Mouse (Mus musculus) telencephalon, adult 2 months (tissue): ENCODE data around the gene Fbxo47.

ENCODE experiments used
- DNase-seq: peaks from one replicate; pipeline ENCODE4 v3.0.0-alpha.2; 2011; ENCODE audit warnings: low read depth, low spot score

Gene Fbxo47

DNA sequence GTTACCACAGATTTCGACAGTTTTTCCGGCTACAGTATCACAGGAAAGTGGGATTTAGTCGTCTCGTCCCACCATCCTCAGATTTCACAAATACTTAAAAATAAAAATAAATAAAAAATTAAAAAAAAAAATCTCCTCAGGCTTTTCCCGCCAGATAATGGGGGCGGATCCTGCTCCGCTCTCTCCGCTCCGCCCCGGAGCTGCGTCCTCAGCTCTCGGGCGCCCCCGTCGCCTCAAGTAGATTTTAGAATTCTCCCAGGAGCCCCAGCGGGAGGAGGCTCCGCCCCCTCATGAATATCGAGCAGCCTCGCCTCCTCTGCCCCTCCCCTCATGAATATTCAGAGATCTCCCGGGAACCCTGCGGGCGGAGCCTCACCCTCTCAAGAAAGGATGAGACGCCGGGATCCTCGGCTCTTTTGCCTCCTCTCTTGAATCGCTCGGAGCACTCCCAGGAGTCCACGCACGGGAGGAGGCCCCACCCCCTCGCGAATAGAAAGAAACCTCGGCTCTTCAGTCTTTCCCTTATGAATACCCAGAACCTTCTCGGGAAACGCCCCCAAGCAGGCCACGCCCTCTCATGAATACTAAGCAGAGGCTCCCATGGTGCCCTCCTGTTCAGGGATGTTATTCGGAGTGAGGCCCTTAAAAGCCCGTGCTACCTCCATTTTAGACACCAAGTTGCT is at the start of gene Fbxo47:
TSS of gene Fbxo47 (minus strand) at position 237 of the 683 bp plus-strand sequence.
- peak; percentile 97 for DNase-seq

DNA sequence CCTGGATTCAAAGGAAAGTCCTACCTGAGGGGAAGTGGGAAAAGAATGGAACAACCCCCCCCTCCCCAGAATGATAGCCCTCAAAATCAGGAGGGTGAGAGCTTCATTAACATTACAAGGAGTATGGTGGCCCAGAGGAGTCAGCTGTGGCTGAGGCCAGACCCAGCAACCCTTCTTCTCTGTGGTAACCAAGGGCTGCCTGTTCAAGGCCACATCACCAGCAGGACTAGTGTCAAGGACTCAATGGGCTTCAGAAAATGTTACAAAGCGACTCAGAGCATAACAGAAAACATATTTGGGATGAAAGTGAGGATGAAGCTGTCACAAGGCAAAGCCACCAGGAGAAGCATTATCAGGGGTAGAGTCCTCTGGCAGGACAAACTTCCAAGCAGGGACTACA is 49.6 kb upstream of the Fbxo47 start:
- no peak for DNase-seq

DNA sequence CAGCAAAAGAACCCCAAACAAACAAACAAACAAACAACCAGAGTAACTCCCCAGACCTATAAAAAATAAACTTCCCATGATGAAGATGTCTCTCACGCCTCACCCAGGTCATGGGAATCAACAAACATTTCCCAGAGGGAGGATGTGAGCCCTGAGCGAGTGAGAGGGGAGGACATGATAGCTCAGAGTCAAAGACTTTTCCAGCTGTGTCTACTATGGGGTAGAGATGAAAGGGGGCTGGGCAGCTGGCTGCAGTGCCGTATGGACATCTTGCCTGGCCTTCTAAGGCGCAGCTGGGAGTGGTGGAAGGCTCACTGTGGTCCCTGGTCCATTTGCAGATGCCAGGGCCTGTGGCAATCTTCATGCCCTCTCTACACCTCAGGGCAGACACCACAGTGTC is 45.0 kb upstream of the Fbxo47 start:
- DNase-seq = no peak

DNA sequence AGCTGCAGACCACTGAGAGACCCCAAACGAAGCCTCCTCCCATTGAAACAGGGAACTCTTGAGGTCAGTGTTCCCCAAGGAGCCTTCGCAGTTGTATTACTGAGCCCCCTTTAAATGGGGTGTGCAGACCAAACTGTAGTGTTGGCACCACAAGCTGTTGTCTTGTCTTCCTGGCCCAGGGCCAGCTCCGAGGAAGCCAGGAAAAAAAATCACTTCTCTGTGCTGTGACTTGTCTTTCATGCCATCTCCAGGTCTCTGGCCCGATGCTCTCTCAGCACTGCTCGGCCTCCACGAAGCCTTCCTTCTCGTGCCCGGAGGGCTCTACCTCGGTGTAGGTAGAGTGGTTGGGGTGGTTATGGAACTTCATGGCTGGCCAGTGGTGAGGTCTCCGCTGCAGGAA is 40.3 kb upstream of the Fbxo47 start:
- no peak for DNase-seq

DNA sequence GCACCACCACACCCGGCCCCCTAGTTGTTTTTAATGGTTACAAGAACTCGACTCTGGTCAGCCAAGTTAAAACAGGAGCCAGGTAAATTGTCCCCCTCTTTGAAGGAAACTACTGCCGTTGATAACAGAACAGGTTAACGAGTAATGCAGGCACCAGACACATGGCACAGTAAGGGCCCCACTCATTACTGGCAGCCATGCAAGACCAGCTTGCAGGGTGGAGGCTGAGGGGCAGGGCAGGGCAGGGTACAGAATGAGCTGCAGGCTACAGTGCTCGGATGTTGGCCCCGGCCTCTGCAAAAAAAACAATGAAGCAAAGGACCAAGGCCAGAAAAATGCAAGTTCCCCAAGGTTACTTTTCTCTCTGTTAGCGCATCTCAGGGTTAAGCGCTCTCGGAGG is 39.7 kb upstream of the Fbxo47 start:
- DNase-seq = no peak

DNA sequence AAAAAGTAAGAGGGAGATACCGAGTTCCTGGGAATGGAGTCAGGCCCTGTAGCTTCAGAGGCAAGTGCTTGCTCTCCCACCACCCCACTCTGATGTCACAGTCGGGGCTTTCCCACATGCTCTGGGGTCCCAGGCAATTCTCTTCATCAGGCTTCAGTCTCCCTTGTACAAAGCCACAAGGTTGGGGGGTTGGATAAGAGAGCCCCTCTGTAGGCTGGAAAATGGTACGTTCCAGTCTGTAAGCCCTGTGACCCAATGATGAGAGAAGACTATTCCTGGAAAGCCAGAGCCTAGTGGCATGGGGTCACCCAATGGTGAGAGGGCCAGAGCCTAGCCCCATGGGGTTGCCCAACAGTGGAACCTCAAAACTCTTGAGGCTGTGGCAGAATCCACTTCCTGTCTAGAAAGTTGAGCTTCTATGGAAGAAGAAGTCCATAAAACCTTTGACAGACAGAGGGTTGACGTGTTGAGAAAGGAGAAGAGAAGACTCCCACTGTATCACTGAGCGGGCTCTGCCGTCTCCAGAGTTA is 32.1 kb upstream of the Fbxo47 start:
- DNase-seq = no peak

DNA sequence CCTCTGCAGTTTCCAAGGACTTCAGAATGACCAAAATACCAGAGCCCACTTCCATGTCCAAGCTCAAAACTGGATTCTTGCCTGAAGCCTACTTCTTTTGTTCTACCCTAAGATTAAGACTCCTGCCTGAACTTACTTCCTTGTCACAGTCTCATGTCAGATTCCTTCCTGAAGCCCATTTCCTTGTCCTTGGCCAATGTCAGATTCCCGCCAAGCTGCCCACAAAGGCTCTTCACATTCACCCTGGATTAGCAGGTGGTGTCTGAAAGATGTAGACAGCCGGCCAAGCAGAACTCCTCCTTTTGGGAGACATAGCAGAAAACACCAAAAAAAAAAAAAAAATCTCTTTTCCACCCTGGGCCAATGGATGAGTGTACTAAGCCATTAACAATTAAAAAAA is 31.5 kb upstream of the Fbxo47 start:
- no peak for DNase-seq

DNA sequence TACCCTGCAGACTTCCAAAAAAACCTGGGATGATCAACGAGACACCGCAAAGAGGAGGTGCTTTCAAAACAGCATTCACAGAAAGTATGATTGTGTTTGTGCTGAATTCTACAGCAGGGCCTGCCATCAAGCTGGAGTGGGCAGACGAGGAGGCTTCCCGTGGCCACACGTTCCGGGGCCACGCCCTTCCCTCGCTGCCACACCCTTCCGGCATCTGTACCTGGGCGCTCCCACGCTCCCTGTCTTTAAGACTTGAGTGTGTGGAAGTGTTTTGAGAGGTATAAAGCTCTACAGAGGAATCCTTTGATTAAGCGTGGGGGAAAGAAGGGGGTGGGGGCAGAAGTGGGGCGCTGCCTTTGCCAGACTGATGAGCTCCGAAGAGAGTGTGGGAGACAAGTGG is 29.2 kb upstream of the Fbxo47 start:
- no peak for DNase-seq

DNA sequence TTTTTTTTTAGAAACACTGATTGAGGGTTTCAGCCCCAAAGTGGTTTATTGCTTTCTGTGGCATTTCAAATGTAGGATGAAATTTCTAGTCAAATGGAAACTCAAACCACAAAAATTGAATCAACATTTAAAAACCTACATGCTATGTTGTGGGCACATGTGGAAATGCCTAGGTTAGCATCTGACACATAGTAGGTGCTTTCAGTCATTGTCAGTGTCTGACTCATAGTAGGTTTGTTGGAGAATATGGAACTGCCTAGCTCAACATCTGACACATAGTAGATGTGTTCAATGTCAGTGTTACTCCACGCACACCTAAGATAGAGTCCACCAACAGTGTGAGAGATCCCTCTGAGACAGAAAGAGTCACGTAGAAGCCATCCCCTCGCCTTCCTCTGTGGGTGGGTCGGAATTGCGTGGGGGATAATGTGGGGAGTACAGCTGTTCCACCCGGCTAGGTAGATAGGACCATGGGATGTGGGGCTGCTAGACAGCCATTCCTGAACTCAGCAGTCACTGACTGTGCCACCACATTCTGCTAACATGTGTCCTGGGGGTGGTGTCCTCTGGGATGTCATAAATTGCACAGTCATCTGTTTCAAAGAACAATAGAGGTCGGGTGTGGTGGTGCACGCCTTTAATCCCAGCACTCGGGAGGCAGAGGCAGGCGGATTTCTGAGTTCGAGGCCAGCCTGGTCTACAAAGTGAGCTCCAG is 24.8 kb upstream of the Fbxo47 start:
- DNase-seq = no peak

DNA sequence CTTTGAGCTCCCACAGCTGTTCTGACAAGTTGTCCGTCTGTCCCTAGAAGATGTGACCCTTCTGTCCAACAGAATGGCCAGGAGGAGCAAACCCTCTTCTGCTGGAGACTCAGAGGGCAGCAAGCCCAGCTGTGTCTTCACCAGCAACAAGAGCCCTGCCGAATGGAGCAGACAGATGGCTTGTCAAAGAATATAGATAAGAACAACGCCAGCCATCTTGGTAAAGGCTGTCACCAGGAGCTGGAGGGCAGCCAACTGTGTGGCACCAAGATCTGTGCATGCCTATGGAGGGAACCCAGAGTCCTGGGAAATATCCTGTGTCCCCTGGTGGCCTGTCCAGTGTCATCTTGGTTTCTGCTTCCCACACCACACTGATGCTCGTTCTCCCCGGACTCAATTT is 24.0 kb upstream of the Fbxo47 start:
- no peak for DNase-seq

DNA sequence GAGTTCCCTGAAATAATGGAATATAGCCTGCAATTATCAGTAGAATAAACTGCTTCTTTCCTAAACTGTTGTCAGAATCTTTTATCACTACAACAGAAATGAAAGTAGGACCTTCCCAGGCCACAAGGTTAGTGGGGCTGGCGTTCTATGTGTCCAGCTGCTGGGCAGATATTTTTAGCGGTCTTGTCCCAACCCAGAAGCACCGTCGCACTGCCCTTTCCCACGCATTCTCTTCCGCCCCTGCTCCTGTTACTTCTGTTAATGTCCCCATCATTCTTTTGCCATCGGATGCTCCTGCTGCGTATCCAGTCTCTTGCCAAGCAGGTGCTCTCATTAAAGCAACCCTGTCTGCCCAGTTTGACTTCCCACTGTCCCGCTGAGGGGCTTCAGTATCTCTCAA is 23.0 kb upstream of the Fbxo47 start:
- DNase-seq = no peak

DNA sequence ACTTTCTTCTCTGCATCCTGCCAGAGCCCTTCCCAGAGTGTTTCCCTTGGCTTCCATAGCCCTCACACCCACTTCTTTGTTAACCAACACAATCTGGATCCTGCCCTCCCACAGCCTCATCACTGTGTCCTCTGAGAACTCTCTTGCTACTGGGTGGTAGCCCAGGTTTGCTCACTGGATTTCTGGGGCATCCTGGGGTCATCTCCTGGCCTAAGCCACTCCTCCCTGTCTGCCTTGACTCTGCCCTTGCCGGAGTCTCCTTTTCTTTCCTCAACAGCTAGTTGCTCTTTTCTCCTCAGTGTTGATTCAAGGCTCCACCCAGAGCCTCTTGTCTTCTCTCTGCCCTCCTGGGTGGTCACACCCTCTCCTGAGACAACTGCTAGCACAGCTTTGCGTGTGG is 22.0 kb upstream of the Fbxo47 start:
- DNase-seq = no peak

DNA sequence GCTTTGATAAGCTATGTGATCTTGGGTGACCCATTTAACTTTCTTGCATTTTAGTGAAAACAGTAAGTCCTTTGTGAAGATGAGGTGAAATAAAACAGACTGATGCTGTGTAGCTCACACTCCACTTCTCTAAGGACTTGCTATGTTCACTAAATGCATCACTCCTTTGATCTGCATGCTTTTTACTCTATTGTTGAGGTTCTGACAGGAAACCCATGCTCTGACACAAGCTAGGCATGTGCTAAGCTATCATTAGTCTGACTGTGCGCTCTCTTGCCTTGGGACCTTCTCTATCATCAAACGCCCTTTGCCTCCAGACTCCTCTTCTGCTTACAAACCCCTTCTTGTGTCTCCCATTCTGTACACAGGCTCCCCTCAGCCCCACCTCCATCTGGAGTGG is 21.6 kb upstream of the Fbxo47 start:
- DNase-seq = no peak

DNA sequence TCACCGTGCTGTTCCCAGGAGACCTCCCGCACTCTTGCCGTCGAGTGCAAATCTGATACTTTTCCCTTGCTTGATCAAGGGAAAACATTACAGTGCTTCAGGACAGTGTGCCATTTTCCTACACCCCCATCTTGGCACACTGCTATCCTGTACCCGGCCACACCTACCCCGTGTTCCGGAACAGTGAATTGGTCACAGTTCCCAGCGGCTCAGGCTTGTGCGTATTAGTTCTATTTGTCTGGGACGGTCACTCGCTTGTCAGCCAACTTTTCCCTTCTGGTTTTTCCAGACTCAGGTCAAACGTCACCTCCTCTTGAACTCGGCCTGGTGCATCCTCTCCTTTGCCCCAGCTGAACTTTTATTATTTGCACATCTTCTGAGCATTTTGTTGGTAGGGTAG is 20.8 kb upstream of the Fbxo47 start:
- DNase-seq = no peak

DNA sequence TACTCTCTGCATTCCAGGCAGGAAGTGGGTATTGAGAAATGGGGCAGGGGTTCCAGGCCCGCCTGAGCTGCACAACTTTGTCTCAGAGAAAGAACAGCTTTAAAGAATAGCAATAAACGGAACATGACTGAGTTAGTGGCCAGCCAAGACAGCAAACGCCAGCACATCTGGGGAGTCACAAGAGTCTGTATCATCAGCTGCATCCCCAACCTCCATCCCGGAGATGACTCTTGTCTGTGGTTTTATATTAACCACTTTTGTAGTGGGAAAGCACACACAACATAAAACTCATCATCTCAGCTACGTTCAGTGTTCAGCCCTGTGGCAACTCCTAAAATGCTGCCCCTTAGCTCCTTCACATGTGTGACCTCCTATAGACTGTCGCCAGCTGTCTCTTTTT is 17.9 kb upstream of the Fbxo47 start:
- no peak for DNase-seq

DNA sequence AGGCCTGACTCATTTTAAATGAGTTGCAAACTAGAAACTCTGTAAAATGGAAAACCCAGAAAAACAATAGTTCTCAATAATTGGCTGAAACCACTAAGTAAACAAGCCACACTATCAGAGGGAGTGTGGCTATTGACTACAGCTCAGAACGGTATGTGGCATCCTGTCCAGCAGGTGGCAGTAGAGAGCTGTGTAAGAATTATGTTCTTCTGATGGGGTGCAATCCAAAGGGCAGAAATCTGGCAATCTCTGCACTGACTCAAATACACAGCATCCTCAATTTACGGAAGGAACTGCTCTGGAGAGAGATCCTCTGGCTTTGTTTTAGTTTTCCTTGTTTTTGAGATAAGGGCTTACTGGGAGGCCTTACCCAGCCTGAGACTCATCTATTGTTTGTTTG is 15.9 kb upstream of the Fbxo47 start:
- peak; percentile 76 for DNase-seq

DNA sequence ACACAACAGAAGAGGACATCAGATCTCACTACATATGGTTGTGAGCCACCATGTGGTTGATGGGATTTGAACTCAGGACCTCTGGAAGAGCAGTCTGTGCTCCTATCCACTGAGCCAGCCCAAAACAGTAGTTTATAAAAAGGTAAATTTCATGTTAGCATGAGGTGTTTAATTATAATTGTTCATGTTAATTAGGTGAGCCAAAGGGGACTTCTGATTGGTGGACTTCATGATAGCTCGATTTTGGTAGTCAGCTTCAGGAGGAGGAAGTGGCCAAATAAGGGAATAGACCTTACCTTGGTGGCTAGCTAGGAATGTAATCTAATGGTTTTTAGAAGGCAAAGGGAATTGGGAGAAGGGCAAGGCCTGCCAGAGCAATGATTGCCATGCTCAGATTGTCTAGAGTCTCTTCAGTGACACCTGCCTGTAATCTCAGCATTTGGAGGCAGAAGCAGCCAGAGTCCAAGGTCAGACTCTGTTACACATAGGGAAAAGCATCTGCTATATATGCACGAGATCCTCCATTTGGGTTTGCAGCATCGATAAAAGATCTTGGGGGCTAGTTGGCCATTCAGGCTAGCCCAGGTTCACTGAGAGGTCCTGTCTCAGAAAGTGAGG is 13.7 kb upstream of the Fbxo47 start:
- no peak for DNase-seq

DNA sequence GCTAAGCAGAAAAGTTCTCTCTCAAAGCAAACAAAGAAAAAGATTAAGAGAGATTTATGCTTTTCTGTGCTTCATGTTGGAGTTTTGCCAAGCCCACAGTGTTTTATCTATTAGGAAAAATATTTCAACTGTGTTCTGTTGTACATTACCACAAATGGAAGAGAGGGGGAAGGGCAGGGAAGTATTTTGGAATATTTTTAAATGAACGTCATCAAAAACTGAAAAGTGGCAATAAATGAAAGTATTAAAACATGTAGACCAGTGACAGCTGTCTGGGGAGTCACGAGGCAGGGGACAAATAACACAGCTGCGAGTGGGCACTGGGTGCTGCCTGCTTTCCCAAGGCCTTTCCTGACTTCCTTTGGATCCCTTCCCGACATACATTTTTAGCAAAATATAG is 12.7 kb upstream of the Fbxo47 start:
- DNase-seq = no peak

DNA sequence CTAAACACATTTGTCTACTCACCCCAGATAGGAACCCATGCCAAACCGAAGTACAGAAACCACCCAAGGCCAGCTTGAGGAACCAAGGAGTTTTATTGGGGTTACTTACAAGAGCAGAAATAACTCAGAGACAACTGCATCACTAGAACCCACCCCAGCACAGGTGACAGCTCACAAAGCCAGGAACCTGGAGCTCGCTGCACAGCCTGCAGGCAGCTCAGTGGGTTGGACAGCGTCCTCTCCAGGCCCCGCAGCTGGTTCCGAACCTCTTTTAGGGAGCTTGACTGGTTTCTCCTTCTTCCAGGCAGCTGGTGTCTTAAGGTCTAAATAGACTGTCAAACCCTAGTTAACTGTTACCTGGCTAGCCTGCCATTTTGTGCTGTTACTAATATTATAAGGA is 7.9 kb upstream of the Fbxo47 start:
- no peak for DNase-seq

DNA sequence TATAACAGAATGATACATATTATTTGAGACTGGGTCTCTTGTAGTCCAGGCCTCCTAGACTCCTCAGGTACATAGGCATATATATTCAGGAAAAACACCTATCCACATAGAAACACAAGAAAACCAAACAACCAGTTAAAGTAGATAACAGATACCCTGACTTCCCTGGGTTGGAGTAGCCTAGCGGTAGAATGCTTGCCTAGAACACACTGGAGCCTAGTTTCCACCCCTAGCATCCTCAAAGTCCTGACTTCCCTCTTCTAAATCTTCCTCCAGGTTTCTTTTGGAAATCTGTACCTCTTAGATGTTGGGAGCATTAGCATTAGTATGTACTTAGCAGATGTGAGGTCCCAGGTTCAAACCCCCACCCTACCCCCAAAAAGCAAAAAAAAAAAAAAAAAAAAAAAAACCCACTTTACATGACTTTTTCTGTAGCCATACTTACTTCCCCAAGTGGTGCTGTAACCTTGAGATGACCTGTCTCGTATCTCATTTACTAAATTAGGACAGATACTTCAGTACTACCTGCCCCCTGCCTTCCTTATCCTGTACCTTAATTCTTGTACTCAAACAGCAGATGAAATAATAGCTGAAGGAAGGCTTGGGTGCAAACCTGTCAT is 1.5 kb upstream of the Fbxo47 start:
- DNase-seq = no peak

DNA sequence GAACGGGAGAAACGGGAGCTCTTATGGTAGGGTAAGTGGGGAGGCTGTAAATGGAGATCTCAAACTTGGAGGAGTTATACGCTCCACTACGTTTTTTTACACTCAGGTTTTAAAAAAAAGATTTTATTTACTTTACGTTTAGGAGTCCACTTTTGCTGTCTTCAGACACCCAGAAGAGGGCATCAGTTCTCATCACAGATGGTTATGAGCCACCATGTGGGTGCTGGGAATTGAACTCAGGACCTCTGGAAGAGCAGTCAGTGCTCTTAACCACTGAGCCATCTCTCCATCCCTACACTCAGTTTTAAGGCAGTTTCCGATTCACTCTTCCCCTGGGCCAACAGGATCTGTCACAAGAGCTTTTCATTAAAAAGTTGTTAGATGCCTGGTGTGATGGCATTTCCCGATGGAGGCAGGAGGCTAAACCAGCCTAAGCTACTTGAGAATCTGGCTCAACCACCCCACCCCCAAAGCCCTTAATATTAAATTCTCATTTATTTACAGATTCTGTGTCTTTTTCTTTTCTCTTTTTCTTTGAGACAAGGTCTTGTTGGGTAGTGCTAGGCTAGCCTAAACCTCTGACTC is 739 bp upstream of the Fbxo47 start:
- no peak for DNase-seq

DNA sequence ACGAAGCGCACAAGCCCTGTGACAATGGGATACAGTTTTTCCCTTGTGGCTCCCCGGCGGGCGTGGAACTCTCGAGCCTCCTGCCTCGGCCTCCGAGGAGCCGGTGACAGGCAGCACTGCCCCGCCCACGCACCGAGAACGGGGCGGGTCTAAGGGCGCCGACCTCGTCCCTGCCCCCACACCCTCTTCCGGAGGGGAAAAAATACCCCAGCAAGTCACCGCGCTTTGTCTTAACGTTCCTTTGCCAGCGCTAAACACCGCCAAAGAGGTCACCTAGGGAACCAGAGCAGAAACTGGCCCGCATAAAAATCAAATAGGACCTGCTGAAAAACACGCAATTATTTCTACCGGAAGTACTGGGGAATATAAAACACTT is 424 bp downstream of the Fbxo47 start:
- no peak for DNase-seq
